Mouse (Mus musculus) forebrain, embryonic 15.5 days (tissue): ENCODE measurements at regions not wholly inside any gene's neighbourhood (a gene's known extent, or its start where the extent isn't known, plus 50 kb on each side); places are given as distances from the start of the nearest gene placed in this dataset.

Experiments
- ATAC-seq: fragments of 200-750 bp; cut with Nextera tagmentation; replicated peaks from 2 replicates; pipeline ENCODE4 v1.8.0; 2017; ENCODE audit warnings: mild to moderate bottlenecking, moderate TSS enrichment, moderate library complexity
- H3K27ac ChIP-seq: fragments of 300-500 bp; sonication (generic); replicated peaks from 2 replicates; pipeline ENCODE4 v1.5.1; 2015; ENCODE audit warnings: mild to moderate bottlenecking, inconsistent platforms
- H3K27me3 ChIP-seq: fragments of 300-500 bp; sonication (generic); 2 replicates; pipeline ENCODE4 v1.6.1; 2015; ENCODE audit warnings: inconsistent platforms
- H3K36me3 ChIP-seq: fragments of 300-500 bp; sonication (generic); 2 replicates; pipeline ENCODE4 v1.6.1; 2015; ENCODE audit warnings: mild to moderate bottlenecking, inconsistent platforms
- H3K4me1 ChIP-seq: fragments of 300-500 bp; sonication (generic); 2 replicates; pipeline ENCODE4 v1.6.1; 2015; ENCODE audit warnings: inconsistent platforms
- H3K4me2 ChIP-seq: fragments of 300-500 bp; sonication (generic); replicated peaks from 2 replicates; pipeline ENCODE4 v1.6.1; 2015; ENCODE audit warnings: mild to moderate bottlenecking, inconsistent platforms
- H3K4me3 ChIP-seq: fragments of 300-500 bp; sonication (generic); 2 replicates; pipeline ENCODE4 v1.5.1; 2015; ENCODE audit warnings: mild to moderate bottlenecking, inconsistent platforms
- H3K9ac ChIP-seq: fragments of 300-500 bp; sonication (generic); replicated peaks from 2 replicates; pipeline ENCODE4 v1.6.1; 2015; ENCODE audit warnings: mild to moderate bottlenecking, inconsistent platforms
- H3K9me3 ChIP-seq: fragments of 300-500 bp; sonication (generic); 2 replicates; pipeline ENCODE4 v1.6.1; 2016; ENCODE audit warnings: inconsistent platforms
- WGBS: fragments of 180-500 bp; shearing (Covaris S2); methylation state at CpG from one replicate; pipeline ENCODE4 v1.1.7; 2015; ENCODE audit warnings: mixed read lengths; 5-methylcytosine and 5-hydroxymethylcytosine counted together

GRCm38 (mm10) chr16:49616263-49616872 is 82.7 kb upstream of the Ift57 start:
- ATAC-seq, result no peak
- no peaks in the 10 kb centered on the region for H3K27me3 ChIP-seq
- H3K9me3 ChIP-seq, result no peaks in the 10 kb centered on the region; the same call in 1 of the 2 replicates
- no peaks in the 10 kb centered on the region for H3K36me3 ChIP-seq
- no peaks in the 10 kb centered on the region for H3K4me1 ChIP-seq
- 71% methylated on average over 13 of the region's 13 CpGs for WGBS
- no peak overlapping the region for H3K4me2 ChIP-seq
- no peak overlapping the region for H3K27ac ChIP-seq
- H3K9ac ChIP-seq, result no peak overlapping the region
- no peak overlapping the region for H3K4me3 ChIP-seq

DNA sequence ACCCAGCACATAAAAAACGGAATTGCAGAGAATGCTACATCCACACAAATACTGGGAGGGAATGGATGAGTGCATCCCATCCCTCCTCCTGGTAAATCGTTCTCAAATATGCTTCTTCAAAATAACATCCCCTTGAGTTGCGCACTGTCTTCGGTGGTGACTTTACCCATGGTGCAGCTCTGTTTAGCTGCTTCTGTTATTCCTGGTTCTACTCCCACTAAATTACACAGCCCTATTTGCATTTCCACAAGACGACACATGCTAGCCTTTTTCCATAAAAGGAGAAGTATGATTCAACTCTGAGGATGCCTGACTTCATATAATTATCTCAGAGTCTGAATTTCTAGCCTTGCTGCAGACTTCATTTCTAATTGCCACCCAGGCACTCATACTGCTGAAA is 65.5 kb upstream of the Ift57 start:
- Histone ChIP-seq H3K27ac (no peak overlapping the region), H3K27me3 (no peaks in the 10 kb centered on the region), H3K4me3 (no peak overlapping the region), H3K4me1 (0 out of 2 replicates have a peak, but pooled peaks cover 3% of the 10 kb centered on the region), H3K4me2 (no peak overlapping the region), H3K36me3 (no peaks in the 10 kb centered on the region), H3K9ac (no peak overlapping the region), H3K9me3 (no peaks in the 10 kb centered on the region)
- 81% methylated on average over 5 of the region's 5 CpGs for WGBS
- no peak for ATAC-seq

DNA sequence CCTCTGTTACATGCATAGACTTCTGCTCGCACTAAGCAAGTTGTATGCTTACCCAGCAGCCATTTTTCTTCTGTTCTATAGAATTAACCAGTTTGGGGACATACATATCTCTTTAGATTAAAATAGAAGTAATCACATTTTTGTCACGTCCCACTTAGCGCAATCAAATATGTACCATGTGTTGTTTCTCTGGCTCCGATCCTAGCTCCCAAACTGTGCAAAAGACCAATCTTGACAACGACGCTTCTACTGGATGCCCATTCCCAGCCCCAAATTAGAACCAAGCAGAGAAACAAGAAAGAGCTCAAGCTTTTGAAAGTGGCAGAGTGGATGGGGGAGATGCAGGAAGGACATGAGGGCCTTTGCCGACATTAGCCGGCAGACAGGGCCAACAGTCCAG is 63.5 kb upstream of the Ift57 start:
- no peaks in the 10 kb centered on the region for H3K27me3 ChIP-seq
- ATAC-seq, result no peak; the same call in 1 of the 2 replicates
- H3K36me3 ChIP-seq, result no peaks in the 10 kb centered on the region
- WGBS, result 79% methylated on average over 8 of the region's 8 CpGs
- H3K4me1 ChIP-seq, result 0 out of 2 replicates have a peak, but pooled peaks cover 3% of the 10 kb centered on the region
- H3K9ac ChIP-seq, result no peak overlapping the region
- no peak overlapping the region for H3K27ac ChIP-seq
- no peak overlapping the region for H3K4me3 ChIP-seq
- no peaks in the 10 kb centered on the region for H3K9me3 ChIP-seq
- no peak overlapping the region for H3K4me2 ChIP-seq

GRCm38 (mm10) chr16:49636467-49636866 is 62.6 kb upstream of the Ift57 start:
- no peak overlapping the region for H3K4me2 ChIP-seq
- 81% methylated on average over 1 of the region's 1 CpGs for WGBS
- no peaks in the 10 kb centered on the region for H3K36me3 ChIP-seq
- no peak overlapping the region for H3K27ac ChIP-seq
- H3K9ac ChIP-seq, result no peak overlapping the region
- H3K4me1 ChIP-seq, result 0 out of 2 replicates have a peak, but pooled peaks cover 3% of the 10 kb centered on the region
- no peaks in the 10 kb centered on the region for H3K27me3 ChIP-seq
- H3K4me3 ChIP-seq, result no peak overlapping the region
- H3K9me3 ChIP-seq, result no peaks in the 10 kb centered on the region
- no peak for ATAC-seq

- no peak overlapping the region for H3K27ac ChIP-seq
- no peak for ATAC-seq
- no peaks in the 10 kb centered on the region for H3K36me3 ChIP-seq
- H3K27me3 ChIP-seq, result no peaks in the 10 kb centered on the region
- H3K9ac ChIP-seq, result no peak overlapping the region
- no peak overlapping the region for H3K4me2 ChIP-seq
- H3K4me3 ChIP-seq, result no peak overlapping the region
- 94% methylated on average over 1 of the region's 1 CpGs for WGBS
- no peaks in the 10 kb centered on the region for H3K9me3 ChIP-seq
- no peaks in the 10 kb centered on the region for H3K4me1 ChIP-seq
Measured at GRCm38 (mm10) chr16:49642696-49643095, 56.3 kb upstream of the Ift57 start.

GRCm38 (mm10) chr16:49644416-49644815 is 54.6 kb upstream of the Ift57 start:
- ATAC-seq, result no peak
- Histone ChIP-seq H3K27me3 (no peaks in the 10 kb centered on the region), H3K9me3 (no peaks in the 10 kb centered on the region), H3K4me1 (no peaks in the 10 kb centered on the region), H3K4me3 (no peak overlapping the region), H3K4me2 (no peak overlapping the region), H3K27ac (no peak overlapping the region), H3K36me3 (no peaks in the 10 kb centered on the region), H3K9ac (no peak overlapping the region)
- 98% methylated on average over 1 of the region's 1 CpGs for WGBS

DNA sequence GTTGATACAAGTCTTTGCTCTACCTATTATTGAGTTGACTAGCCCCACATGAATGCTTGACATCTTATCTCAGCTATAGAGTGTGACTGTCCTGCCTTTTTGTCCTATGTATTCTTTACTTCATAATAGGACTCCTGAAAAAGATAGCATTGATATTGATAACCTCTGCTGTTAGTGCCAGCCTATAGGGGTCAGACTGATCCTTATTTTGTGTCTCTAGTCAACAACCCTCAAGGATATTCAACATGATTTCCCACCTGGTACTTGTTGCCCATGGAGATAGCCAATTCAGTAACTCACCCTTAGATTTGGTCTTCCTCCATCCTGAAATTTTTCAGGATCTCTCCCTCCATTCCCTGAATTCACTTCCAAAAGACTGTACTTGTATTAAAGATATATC is 52.6 kb upstream of the Ift57 start:
- H3K4me3 ChIP-seq, result no peak overlapping the region
- no peak overlapping the region for H3K27ac ChIP-seq
- H3K4me1 ChIP-seq, result no peaks in the 10 kb centered on the region
- H3K27me3 ChIP-seq, result no peaks in the 10 kb centered on the region
- no peaks in the 10 kb centered on the region for H3K9me3 ChIP-seq
- no peaks in the 10 kb centered on the region for H3K36me3 ChIP-seq
- H3K9ac ChIP-seq, result no peak overlapping the region
- no peak for ATAC-seq
- H3K4me2 ChIP-seq, result no peak overlapping the region
